Mouse (Mus musculus) ES-Bruce4 (cell line): ENCODE data around the gene Pdap1.

Experiments used
- CTCF ChIP-seq: IDR thresholded peaks from one replicate; pipeline ENCODE4 v1.8.1; 2011; ENCODE audit warnings: low read depth, low read length
- EP300 ChIP-seq: IDR thresholded peaks from 2 replicates; pipeline ENCODE4 v1.6.1; 2011; ENCODE audit warnings: low read depth, low read length; ENCODE audit not compliant: insufficient read depth
- POLR2A ChIP-seq: IDR thresholded peaks from one replicate; pipeline ENCODE4 v1.8.1; 2011; ENCODE audit warnings: low read length; ENCODE audit not compliant: insufficient read depth

DNA sequence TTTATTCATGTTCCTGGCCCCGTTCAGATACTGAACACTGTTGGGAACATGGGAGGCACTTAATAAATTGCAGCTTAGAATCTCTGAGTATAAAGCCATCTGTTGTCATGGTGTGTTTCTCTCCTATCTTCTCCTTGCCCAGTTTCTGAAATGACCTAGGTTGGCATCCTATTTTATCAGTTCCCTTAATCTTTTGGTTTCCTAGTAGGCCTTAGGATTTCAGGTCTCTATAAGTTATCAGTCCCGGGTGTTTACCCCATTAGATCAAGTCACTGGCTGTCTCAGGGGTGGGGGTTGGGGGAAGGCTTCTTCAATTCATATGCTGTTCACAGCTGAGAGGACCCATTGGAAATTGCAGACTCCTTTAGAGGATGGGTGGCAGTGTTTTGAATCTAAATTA, 55.2 kb downstream of the Pdap1 start:
- TF ChIP-seq CTCF (no peak), EP300 (no peak), POLR2A (no peak)
